Mouse (Mus musculus) E14TG2a.4 (cell line): ENCODE results near the gene Tbp.

Experiments used
- CTCF ChIP-seq: conservative IDR thresholded peaks from 2 replicates; pipeline ENCODE4 v1.5.1; 2014; ENCODE audit warnings: low read length
- POU5F1 ChIP-seq: IDR thresholded peaks from 2 replicates; pipeline ENCODE4 v1.6.1; 2014; ENCODE audit warnings: low read length, borderline replicate concordance

- TF ChIP-seq CTCF (peak; percentile 89), POU5F1 (no peak)
These were observed 32.0 kb upstream of the Tbp start for GRCm38 (mm10) chr17:15467669-15468068.
